Mouse (Mus musculus): Measurements from ENCODE around the gene Pon3.

DNA sequence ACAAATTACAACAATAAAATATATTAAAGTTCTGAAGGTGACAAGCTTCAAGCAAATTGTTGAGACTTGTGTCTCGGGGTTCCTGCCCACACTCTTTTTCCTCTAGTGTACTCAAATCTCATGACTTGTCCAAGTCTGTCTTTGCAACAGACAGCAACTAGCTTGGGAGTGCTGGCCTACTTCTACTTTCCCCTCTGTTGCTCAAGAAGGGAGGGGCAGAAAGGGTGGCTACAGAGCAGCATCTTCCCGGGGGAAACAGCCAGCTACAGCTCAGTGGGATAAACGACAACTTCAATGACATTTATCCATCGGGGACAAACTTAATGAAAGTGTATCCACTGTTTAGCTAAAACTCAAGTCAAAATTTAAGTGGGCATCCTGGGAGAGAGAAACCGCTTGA lies 36.8 kb upstream of the Pon3 start:
- TF ChIP-seq CTCF (IDR thresholded peaks at IDR 0.05; ENCODE audit: low read depth, low read length) (no peak), GATA1 (IDR thresholded peaks at IDR 0.05; ENCODE audit: borderline replicate concordance, low read length) (no peak), TAL1 (conservative IDR thresholded peaks at IDR 0.05; ENCODE audit: low read depth, low read length) (no peak)
